Mouse (Mus musculus): ENCODE results near the gene Rundc1.
A peak's percentile ranks its signal among the peaks of the same experiment; 100 is the strongest.
"Not testable (repeated sequence)": the region's sequence is repeated elsewhere in the genome, so short reads cannot be mapped to it uniquely, and the experiment has no call there.

Rundc1 gene

DNA sequence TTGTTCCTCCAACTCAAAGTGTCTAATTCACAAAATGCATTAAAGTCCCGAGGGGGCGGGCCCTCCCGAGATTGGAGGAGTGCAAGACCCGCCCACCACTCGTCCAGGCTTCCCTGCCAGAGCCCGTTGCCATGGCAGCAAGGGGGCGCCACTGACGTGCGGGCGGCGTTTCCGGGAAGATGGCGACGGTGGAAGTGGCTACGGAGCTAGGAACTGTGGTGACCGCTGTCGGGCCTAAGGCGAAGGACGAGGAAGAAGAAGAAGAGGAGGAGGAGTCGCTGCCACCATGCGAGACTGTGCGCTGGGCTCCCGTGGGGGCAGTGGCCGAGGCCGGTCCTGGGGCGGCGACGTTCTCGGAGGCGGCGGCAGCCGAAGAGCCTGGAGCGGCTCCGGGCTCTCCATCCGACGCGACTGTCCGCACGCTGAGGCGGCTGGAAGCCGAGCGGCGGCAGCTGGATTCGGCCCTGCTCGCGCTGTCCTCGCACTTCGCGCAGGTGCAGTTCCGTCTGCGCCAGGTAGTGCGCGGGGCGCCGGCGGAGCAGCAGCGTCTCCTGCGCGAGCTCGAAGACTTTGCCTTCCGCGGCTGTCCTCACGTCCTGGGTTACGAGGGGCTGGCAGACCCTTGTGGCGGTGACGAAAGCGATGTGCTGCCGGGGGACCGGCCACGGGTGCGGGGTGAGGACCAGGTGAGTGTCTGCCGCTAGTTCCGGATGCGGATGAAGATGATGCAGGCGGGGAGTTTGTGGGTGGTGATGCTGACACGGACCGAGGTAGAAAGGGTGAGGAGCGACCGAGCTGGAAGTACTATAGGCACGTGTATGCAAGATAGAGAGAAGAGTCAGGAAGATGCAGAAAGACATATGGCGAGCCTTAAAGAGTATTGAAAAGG lies at the start of gene Rundc1, which contains the start of gene Ptges3l:
Gene Rundc1, plus strand, starts transcription at position 161 of the 889 bp plus-strand sequence.
Gene Ptges3l, minus strand, starts transcription at position 409 of the 889 bp plus-strand sequence.
- ATAC-seq (ENCODE audit: low TSS enrichment) = peak; percentile 80

- ATAC-seq (ENCODE audit: low TSS enrichment) = not testable (repeated sequence)
Measured at GRCm38 (mm10) chr11:101378196-101378595, 46.7 kb upstream of the Rundc1 start.

GRCm38 (mm10) chr11:101378926-101379325 lies 46.0 kb upstream of the Rundc1 start:
- no peak for ATAC-seq (ENCODE audit: low TSS enrichment)

DNA sequence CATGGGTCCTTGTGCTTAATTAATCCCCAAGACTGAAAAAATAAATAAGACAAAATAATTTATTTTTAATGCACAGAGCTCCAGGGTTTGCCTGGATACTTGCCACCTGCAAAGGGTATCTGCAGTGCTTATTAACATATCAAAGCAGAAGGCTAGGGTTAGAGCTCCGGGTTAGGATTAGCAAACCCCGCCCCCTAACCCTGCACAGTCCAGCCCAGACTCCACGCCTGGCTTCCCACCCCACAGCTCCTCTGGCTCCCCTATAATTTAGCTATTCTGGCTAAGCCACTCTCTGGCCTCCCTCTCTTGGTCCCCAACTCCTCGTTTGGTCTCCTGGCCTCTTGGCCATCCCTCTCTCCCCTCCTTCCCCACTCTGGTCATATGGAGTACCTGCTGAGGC lies 43.1 kb upstream of the Rundc1 start:
- ATAC-seq (ENCODE audit: low TSS enrichment) = no peak

- ATAC-seq (ENCODE audit: low TSS enrichment) = peak; percentile 80; the same call in 1 of the 2 replicates
Measured at GRCm38 (mm10) chr11:101395110-101395509, 29.8 kb upstream of the Rundc1 start.

GRCm38 (mm10) chr11:101415306-101415705 lies 9.6 kb upstream of the Rundc1 start:
- ATAC-seq (ENCODE audit: low TSS enrichment) = no peak

GRCm38 (mm10) chr11:101416433-101417100 lies 8.3 kb upstream of the Rundc1 start:
- ATAC-seq (ENCODE audit: low TSS enrichment) = peak; percentile 51; the same call in 1 of the 2 replicates

GRCm38 (mm10) chr11:101417101-101417855 lies 7.6 kb upstream of the Rundc1 start, which contains the start of gene Aarsd1:
TSS of gene Aarsd1 (minus strand) at chr11:101417615.
- peak; percentile 56; the same call in 1 of the 2 replicates for ATAC-seq (ENCODE audit: low TSS enrichment)

GRCm38 (mm10) chr11:101418991-101419390 lies 5.9 kb upstream of the Rundc1 start:
- ATAC-seq (ENCODE audit: low TSS enrichment) = peak; percentile 77; the same call in 1 of the 2 replicates

GRCm38 (mm10) chr11:101419610-101420009 lies 5.3 kb upstream of the Rundc1 start:
- ATAC-seq (ENCODE audit: low TSS enrichment) = no peak

- no peak for ATAC-seq (ENCODE audit: low TSS enrichment)
Measured at GRCm38 (mm10) chr11:101420148-101420547, 4.7 kb upstream of the Rundc1 start.

- ATAC-seq (ENCODE audit: low TSS enrichment) = peak; percentile 68
Measured at GRCm38 (mm10) chr11:101424105-101424851, 607 bp upstream of the Rundc1 start, which contains the start of gene Gm27029. TSS of gene Gm27029 (minus strand) at chr11:101424796.

DNA sequence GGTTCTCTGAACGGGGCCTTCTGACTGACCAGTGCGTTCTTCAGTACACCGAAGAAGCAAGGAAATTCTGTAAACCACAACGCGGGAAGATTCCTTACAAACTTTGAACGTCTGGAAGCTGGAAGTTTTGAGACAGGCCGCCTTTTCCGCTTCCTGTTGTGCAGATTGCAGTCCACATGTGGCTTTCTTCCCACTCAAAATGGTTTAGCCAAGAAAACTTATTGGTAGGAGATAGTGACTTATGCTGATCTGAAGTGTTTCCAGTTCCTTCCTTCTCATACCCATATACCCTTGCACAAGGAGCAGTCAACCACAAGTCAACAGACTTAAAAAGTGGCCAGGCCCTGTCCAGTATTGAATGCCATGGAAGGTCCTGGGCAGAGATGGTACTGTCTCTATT lies 1.3 kb downstream of the Rundc1 start:
- no peak for ATAC-seq (ENCODE audit: low TSS enrichment)

DNA sequence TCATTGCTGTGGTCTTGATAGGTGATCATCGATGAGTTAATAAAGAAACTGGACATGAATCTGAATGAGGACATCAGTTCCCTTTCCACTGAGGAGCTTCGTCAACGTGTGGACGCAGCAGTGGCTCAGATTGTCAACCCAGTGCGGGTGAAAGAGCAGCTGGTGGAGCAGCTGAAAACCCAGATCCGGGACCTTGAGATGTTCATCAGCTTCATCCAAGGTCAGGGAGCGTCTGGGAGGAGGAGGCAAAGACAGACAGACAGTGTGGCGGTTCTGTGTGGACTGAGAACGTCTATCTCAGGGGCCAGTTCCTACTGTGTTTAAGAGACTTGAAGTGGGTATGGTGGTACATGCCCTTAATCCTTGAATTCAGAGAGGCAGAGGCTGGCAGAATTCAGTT lies 6.4 kb downstream of the Rundc1 start:
- no peak for ATAC-seq (ENCODE audit: low TSS enrichment)

DNA sequence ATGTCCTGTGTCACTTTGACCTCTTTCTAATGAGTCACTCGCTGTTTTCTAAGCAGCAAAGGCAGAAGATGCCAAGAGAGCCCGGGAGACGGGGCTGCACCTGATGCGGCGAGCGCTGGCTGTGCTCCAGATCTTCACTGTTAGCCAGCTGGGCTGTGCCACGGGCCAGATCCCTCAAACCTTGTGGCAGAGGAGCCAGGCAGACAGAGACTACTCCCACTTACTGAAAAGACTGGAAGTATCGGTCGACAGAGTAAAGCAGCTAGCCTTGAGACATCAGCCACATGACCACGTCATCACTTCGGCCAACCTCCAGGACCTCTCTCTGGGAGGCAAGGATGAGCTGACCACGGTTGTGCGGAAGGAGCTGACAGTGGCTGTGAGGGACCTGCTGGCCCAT lies 8.5 kb downstream of the Rundc1 start:
- ATAC-seq (ENCODE audit: low TSS enrichment) = no peak

GRCm38 (mm10) chr11:101435831-101436230 lies 10.9 kb downstream of the Rundc1 start:
- no peak for ATAC-seq (ENCODE audit: low TSS enrichment)

DNA sequence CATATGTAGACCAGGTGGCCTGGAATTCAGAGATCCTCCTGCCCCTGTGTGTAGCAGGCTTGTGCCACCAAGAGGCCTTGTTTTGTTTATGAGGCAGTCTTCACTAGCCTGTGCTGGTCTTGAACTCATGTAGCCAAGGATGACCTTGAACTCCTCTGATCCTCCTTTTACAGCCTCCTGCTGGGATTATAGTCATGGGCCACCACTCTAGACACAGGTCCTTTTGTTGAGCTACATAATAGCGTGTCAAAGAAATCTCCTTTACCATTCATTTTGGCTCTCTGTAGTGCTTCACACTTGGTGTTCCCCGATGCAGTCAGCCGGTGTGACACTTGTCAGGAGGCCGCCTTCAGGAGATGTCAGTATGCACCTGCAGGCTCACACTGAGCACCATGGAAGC lies 12.0 kb downstream of the Rundc1 start:
- no peak for ATAC-seq (ENCODE audit: low TSS enrichment)

DNA sequence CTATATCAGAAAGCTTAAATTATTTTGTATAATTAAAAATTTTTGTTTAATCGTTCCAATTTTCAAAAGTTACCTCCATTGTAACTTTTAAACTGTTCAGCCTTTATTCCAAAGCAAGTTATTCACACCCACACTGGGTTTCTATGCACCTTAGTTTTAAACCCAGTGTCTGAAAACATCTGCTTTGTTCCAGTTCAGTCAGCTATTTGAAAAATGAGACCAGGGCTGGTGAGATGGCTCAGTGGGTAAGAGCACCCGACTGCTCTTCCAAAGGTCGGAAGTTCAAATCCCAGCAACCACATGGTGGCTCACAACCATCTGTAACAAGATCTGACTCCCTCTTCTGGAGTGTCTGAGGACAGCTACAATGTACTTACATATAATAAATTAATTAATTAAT lies 13.1 kb downstream of the Rundc1 start:
- not testable (repeated sequence) for ATAC-seq (ENCODE audit: low TSS enrichment)

DNA sequence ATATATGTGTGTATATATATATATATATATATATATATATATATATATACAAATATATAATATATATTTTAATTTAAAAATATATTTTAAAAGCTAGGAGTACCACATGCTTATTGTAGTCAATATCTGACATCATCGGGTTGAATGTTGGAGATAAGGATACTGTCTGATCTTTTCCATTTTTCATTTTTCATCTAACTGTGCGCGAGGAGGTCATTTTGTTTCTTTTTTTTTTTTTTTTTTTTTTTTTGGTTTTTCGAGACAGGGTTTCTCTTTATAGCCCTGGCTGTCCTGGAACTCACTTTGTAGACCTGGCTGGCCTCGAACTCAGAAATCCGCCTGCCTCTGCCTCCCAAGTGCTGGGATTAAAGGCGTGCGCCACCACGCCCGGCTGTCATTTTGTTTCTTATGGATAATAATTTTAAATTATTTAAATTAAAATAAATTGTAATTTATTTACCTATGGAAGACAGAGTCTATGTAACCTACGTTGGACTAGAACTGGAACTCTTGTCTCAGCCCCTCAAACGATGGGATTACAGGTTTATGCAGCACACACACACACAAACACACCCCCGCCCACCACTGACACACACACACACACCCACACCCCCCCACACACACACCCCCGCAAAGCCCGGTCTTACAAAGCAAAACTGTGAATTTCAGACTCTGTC lies 16.7 kb downstream of the Rundc1 start:
- ATAC-seq (ENCODE audit: low TSS enrichment) = not testable (repeated sequence)

- ATAC-seq (ENCODE audit: low TSS enrichment) = peak; percentile 99
Measured at GRCm38 (mm10) chr11:101442127-101442693, 17.3 kb downstream of the Rundc1 start, which contains the start of gene Rpl27. TSS of gene Rpl27 (plus strand) at chr11:101442298.
